In the genomic region with DNA sequence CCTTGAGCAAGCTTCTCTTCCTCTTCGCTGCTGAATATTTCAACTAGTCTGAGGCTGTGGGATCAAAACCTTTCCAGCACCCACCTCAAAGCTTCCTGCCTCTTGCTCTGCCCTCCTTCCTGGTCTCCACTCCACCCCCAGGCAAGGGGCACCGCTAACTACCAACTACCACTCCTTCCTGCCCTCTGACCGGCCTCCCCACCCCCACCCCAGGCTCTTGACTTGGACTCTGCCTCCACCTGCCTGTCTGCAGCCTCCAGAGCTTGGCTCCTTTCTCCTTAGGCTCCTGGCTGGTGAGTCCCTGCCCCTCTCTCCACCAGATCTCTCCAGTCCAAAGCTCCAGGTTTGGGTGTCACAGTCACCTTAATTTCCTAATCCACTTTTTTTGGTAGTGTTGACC, we compare ENCODE assay signal across 12 mouse cellular contexts.
DNase-seq lines count a peak whose midpoint lies in the region; ATAC-seq lines count a peak whose summit lies in the region.
"Had no signal": no experiment of that assay in that cellular context is flagged by ENCODE, and none has a peak within 500 bp of the region (broad histone marks: within the 10 kb centered on the region; RNA-seq: fewer than 3 reads in every experiment).

No protein-coding gene starts in this region.

- 45% methylated on average over 3 of the region's 3 CpGs for WGBS in forebrain, embryonic 14.5 days
- WGBS in intestine, embryonic 15.5 days, result 63% methylated on average over 3 of the region's 3 CpGs
- WGBS in neural tube, embryonic 12.5 days, result 34% methylated on average over 3 of the region's 3 CpGs

- peak overlapping the region; percentile 33; the same call in 1 of the 2 replicates for H3K4me3 ChIP-seq in forebrain, embryonic 14.5 days (ENCODE audit: low read depth, low read length)
- no peak overlapping the region for H3K4me3 ChIP-seq in intestine, embryonic 15.5 days (replicated peaks)
- H3K4me3 ChIP-seq in neural tube, embryonic 12.5 days, result peak overlapping the region; percentile 16
- H3K4me3 ChIP-seq: liver, embryonic 13.5 days had no signal

- peak overlapping the region; percentile 55 for H3K4me2 ChIP-seq in forebrain, embryonic 14.5 days (ENCODE audit: low read length)
- no peak overlapping the region for H3K4me2 ChIP-seq in intestine, embryonic 15.5 days (replicated peaks)
- H3K4me2 ChIP-seq in neural tube, embryonic 12.5 days (replicated peaks), result peak overlapping the region; percentile 50
- H3K4me2 ChIP-seq: liver, embryonic 13.5 days had no signal

- ATAC-seq in forebrain, embryonic 14.5 days, result no peak
- peak; percentile 46 for ATAC-seq in intestine, embryonic 15.5 days
- no peak for ATAC-seq in neural tube, embryonic 12.5 days (ENCODE audit: low FRiP score, low read depth)
- no peak for ATAC-seq in CD4-positive, CD25-positive, alpha-beta regulatory T cell, adult 4 months

- DNase-seq in R1 (ENCODE audit: low read depth, low spot score), result peak; percentile 42
- DNase-seq in forebrain, embryonic 14.5 days (ENCODE audit: low spot score), result no peak
- no peak for DNase-seq in layer of hippocampus, postnatal 25 days (ENCODE audit: extremely low spot score in 1 of 2, low spot score in 1 of 2)
- DNase-seq in lung, postnatal 10 days, result no peak
- DNase-seq: cerebellum, postnatal 10 days; liver, embryonic 13.5 days; lung, postnatal 36 days; right cerebral cortex, postnatal 14 days had no signal

- H3K27ac ChIP-seq in forebrain, embryonic 14.5 days (ENCODE audit: low read depth, low read length), result 0 out of 2 replicates have a peak overlapping the region, but pooled peaks have one; percentile 3
- no peak overlapping the region for H3K27ac ChIP-seq in intestine, embryonic 15.5 days
- no peak overlapping the region for H3K27ac ChIP-seq in neural tube, embryonic 12.5 days
- H3K27ac ChIP-seq: liver, embryonic 13.5 days had no signal

- no peaks in the 10 kb centered on the region for H3K27me3 ChIP-seq in forebrain, embryonic 14.5 days (replicated peaks; ENCODE audit: control insufficient read depth, insufficient read depth, low read length)
- no peaks in the 10 kb centered on the region for H3K27me3 ChIP-seq in intestine, embryonic 15.5 days (replicated peaks)
- no peaks in the 10 kb centered on the region for H3K27me3 ChIP-seq in neural tube, embryonic 12.5 days (replicated peaks)
- H3K27me3 ChIP-seq: liver, embryonic 13.5 days had no signal

- no peaks in the 10 kb centered on the region for H3K9me3 ChIP-seq in forebrain, embryonic 14.5 days (replicated peaks; ENCODE audit: control insufficient read depth, low read length)
- H3K9me3 ChIP-seq in intestine, embryonic 15.5 days, result no peaks in the 10 kb centered on the region
- no peaks in the 10 kb centered on the region for H3K9me3 ChIP-seq in neural tube, embryonic 12.5 days
- H3K9me3 ChIP-seq: liver, embryonic 13.5 days had no signal

- H3K36me3 ChIP-seq in forebrain, embryonic 14.5 days (ENCODE audit: control insufficient read depth, insufficient read depth, low read length), result no peaks in the 10 kb centered on the region
- H3K36me3 ChIP-seq in intestine, embryonic 15.5 days, result peaks cover 3% of the 10 kb centered on the region
- H3K36me3 ChIP-seq in neural tube, embryonic 12.5 days, result no peaks in the 10 kb centered on the region
- H3K36me3 ChIP-seq: G1E; liver, embryonic 13.5 days had no signal

- H3K9ac ChIP-seq in forebrain, embryonic 14.5 days (ENCODE audit: low read length), result peak overlapping the region; percentile 70; the same call in 1 of the 2 replicates
- no peak overlapping the region for H3K9ac ChIP-seq in intestine, embryonic 15.5 days
- H3K9ac ChIP-seq in neural tube, embryonic 12.5 days, result no peak overlapping the region
- H3K9ac ChIP-seq: liver, embryonic 13.5 days had no signal

- peaks cover 46% of the 10 kb centered on the region for H3K4me1 ChIP-seq in forebrain, embryonic 14.5 days (ENCODE audit: control insufficient read depth, insufficient read depth, low read length)
- H3K4me1 ChIP-seq in intestine, embryonic 15.5 days (replicated peaks), result peaks cover 12% of the 10 kb centered on the region
- H3K4me1 ChIP-seq in neural tube, embryonic 12.5 days, result peaks cover 44% of the 10 kb centered on the region
